Mouse (Mus musculus) brain, embryonic 14.5 days (tissue): ENCODE measurements at regions not wholly inside any gene's neighbourhood (a gene's known extent, or its start where the extent isn't known, plus 50 kb on each side); places are given as distances from the start of the nearest gene placed in this dataset.

ENCODE experiments used
- CTCF ChIP-seq: fragments of 200-500 bp; IDR thresholded peaks from 2 replicates; pipeline ENCODE4 v1.5.1; 2012; ENCODE audit warnings: inconsistent platforms, mild to moderate bottlenecking, moderate library complexity, borderline replicate concordance; ENCODE audit not compliant: insufficient read depth, insufficient read length; ENCODE audit errors: extremely low read depth
- POLR2A ChIP-seq: fragments of 200-500 bp; IDR thresholded peaks from 2 replicates; pipeline ENCODE4 v1.6.1; 2012; ENCODE audit warnings: mild to moderate bottlenecking, inconsistent platforms, borderline replicate concordance; ENCODE audit not compliant: poor library complexity, insufficient read depth, insufficient read length, severe bottlenecking; ENCODE audit errors: extremely low read depth

DNA sequence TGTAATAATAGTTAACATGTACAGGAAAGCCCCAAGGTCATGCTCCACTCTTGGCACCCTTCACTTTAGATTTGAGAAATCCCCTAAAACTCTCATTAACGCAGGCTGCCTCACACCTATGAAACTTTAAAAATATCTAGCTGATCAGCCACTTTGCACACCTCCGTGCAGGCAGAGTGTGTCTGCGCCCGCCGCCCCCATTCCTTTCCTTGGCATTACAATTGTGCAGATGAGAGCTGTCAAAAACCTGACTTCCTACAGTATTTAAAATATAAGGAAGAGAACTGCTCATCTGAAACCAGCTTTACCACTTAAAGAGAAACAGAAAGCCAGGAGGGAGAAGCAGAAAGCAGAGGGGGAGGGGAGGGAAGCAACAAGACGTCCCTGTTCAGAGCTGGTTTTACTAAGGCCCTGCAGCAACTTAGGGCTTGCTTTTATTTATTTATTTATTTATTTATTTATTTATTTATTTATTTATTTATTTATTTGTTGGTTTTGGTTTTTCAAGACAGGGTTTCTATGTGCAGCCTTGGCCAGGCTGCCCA is 496.5 kb downstream of the Tmem114 start:
- TF ChIP-seq CTCF (no peak), POLR2A (no peak)
